ENCODE assay signal across 12 mouse cellular contexts in genomic region chr9:50440689-50441088, GRCm38 (mm10). TPM values are rescaled to one million over a fixed set of nuclear protein-coding genes. Genes with fewer than 3 reads are reported as not detected.
DNase-seq lines count a peak whose midpoint lies in the region; ATAC-seq and TF ChIP-seq lines count a peak whose summit lies in the region.
"Had no signal": no experiment of that assay in that cellular context is flagged by ENCODE, and none has a peak within 500 bp of the region (broad histone marks: within the 10 kb centered on the region; RNA-seq: fewer than 3 reads in every experiment).

No protein-coding gene starts in this region.

- H3K27ac ChIP-seq in heart, embryonic 11.5 days (ENCODE audit: low read depth, low read length) = no peak overlapping the region
- H3K27ac ChIP-seq in heart, embryonic 14.5 days (replicated peaks in 1 of 2; ENCODE audit: control insufficient read depth in 1 of 2, insufficient read depth in 1 of 2, low read depth in 2 of 2, low read length in 2 of 2) = no peak overlapping the region
- 0 out of 2 replicates have a peak overlapping the region, but pooled peaks have one; percentile 5 for H3K27ac ChIP-seq in olfactory bulb, adult 2 months (ENCODE audit: insufficient read depth, low read depth, low read length)

- DNase-seq in heart, adult 18-20 months = peak; percentile 65 to 82
- DNase-seq in ovary, postnatal 36 days (ENCODE audit: low spot score) = peak; percentile 25
- no peak for DNase-seq in ovary, adult 18-20 months (ENCODE audit: low spot score)
- DNase-seq in left cerebral cortex, adult 8-10 months (ENCODE audit: low spot score in 2 of 2) = no peak
- DNase-seq in spleen, postnatal 10 days (ENCODE audit: low spot score in 2 of 2) = no peak
- DNase-seq: embryo, embryonic 11 days; lung, postnatal 36 days had no signal

- no peak for TF ChIP-seq POLR2A in olfactory bulb, adult 2 months (IDR thresholded peaks at IDR 0.05; ENCODE audit: insufficient read depth, low read depth, low read length)

- ATAC-seq in heart, embryonic 11.5 days (replicated peaks; ENCODE audit: insufficient number of reproducible peaks, low FRiP score, low TSS enrichment) = no peak
- ATAC-seq in heart, embryonic 14.5 days (ENCODE audit: insufficient number of reproducible peaks, insufficient read depth, low FRiP score, low read depth) = 0 out of 2 replicates have a peak, but pooled peaks have one; percentile 59

- no peak for TF ChIP-seq CTCF in olfactory bulb, adult 2 months (IDR thresholded peaks at IDR 0.05; ENCODE audit: insufficient read depth, low read depth, low read length)

- H3K4me1 ChIP-seq in heart, embryonic 11.5 days (ENCODE audit: control insufficient read depth, insufficient read depth, low read length) = no peaks in the 10 kb centered on the region
- no peaks in the 10 kb centered on the region; a peak in 1 of 4 replicates for H3K4me1 ChIP-seq in heart, embryonic 14.5 days (ENCODE audit: control insufficient read depth in 2 of 2, insufficient read depth in 2 of 2, low read length in 2 of 2)
- peaks cover 16% of the 10 kb centered on the region; the same call in 1 of the 2 replicates for H3K4me1 ChIP-seq in olfactory bulb, adult 2 months (ENCODE audit: control insufficient read depth, insufficient read depth, low read length)

- WGBS in heart, embryonic 11.5 days (ENCODE audit: insufficient replicate concordance) = 70% methylated on average over 2 of the region's 2 CpGs
- 35% methylated on average over 2 of the region's 2 CpGs for WGBS in heart, embryonic 14.5 days
- 42% methylated on average over 2 of the region's 2 CpGs for WGBS in olfactory bulb, adult 2 months

- 0 out of 2 replicates have a peak, but pooled peaks cover 3% of the 10 kb centered on the region for H3K9me3 ChIP-seq in heart, embryonic 11.5 days (replicated peaks; ENCODE audit: control insufficient read depth, low read length)
- no peaks in the 10 kb centered on the region for H3K9me3 ChIP-seq in heart, embryonic 14.5 days (ENCODE audit: control insufficient read depth, low read length)

- H3K9ac ChIP-seq in heart, embryonic 11.5 days (ENCODE audit: low read depth, low read length) = no peak overlapping the region
- H3K9ac ChIP-seq in heart, embryonic 14.5 days (ENCODE audit: low read length) = no peak overlapping the region

- no peaks in the 10 kb centered on the region for H3K27me3 ChIP-seq in heart, embryonic 11.5 days (ENCODE audit: control insufficient read depth, insufficient read depth, low read length)
- no peaks in the 10 kb centered on the region for H3K27me3 ChIP-seq in heart, embryonic 14.5 days (ENCODE audit: control insufficient read depth, insufficient read depth, low read length)

- H3K4me3 ChIP-seq in heart, embryonic 11.5 days (ENCODE audit: low read depth, low read length) = no peak overlapping the region
- H3K4me3 ChIP-seq in heart, embryonic 14.5 days (ENCODE audit: control insufficient read depth in 1 of 2, insufficient read depth in 1 of 2, low read depth in 1 of 2, low read length in 2 of 2) = no peak overlapping the region
- no peak overlapping the region for H3K4me3 ChIP-seq in olfactory bulb, adult 2 months (ENCODE audit: insufficient read depth, low read depth, low read length)

- H3K4me2 ChIP-seq in heart, embryonic 11.5 days = no peak overlapping the region
- no peak overlapping the region for H3K4me2 ChIP-seq in heart, embryonic 14.5 days (ENCODE audit: low read length)

- no peaks in the 10 kb centered on the region for H3K36me3 ChIP-seq in heart, embryonic 11.5 days (ENCODE audit: control insufficient read depth, insufficient read depth, low read length)
- H3K36me3 ChIP-seq in heart, embryonic 14.5 days (ENCODE audit: control insufficient read depth, insufficient read depth, low read length) = no peaks in the 10 kb centered on the region

RNA-seq across cellular contexts. Expression of gene Plet1, which starts 53.6 kb away (rescaled TPM):
- 1 to 10 TPM in 1 of 2 experiments, under 1 TPM in 1; 0.60 to 2.4 TPM for total RNA-seq in heart, adult 18-20 months (2021)
- polyA plus RNA-seq in heart, embryonic 11.5 days (2014; fragmentation: Nextera tagmentation; extraction: Ambion mirVana) = 0.23 and 1.0 TPM in 2 replicates
- polyA plus RNA-seq in heart, embryonic 14.5 days (2014; fragmentation: Nextera tagmentation; extraction: Ambion mirVana) = 0.15 and 0.31 TPM in 2 replicates
- polyA plus RNA-seq in olfactory bulb, adult 2 months (2012; ENCODE audit: insufficient read depth, insufficient read length, low replicate concordance, missing spikeins) = not detected in 2 replicates
- total RNA-seq in left cerebral cortex, adult 8-10 months (2022) = not detected
- total RNA-seq: gastrocnemius, postnatal 36 days; left cerebral cortex, adult 18-20 months had no signal

Comparison
In these comparisons a context has a peak if more than half of its experiments do, and no peak if none do; other contexts are left out.
1. DNase-seq: peak in heart, adult 18-20 months (2 of 2) and ovary, postnatal 36 days (single experiment); none in ovary, adult 18-20 months (single experiment), left cerebral cortex, adult 8-10 months (0 of 2) and spleen, postnatal 10 days (0 of 2).